Mouse (Mus musculus): Measurements from ENCODE around the gene Gm37240.

The Gm37240 gene

DNA sequence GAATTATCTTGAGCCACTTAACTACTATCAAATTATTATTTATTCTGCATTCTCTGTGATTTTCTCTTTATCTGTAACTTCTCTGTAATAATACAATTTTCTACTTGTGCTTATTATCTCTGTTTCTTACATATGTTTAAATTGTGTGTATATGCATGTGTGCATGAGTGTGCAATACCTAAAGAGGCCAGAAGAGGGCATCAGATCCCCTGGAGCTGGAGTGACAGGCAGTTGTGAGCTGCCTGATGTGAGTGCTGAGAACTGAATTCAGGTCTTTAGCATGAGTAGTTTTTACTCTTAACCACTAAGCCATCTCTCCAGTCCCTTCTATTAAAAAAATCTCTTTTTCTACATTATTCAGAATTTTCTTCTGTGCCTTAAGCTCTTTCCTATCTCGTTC lies 406.7 kb downstream of the Gm37240 start:
- DNase-seq: no peak

DNA sequence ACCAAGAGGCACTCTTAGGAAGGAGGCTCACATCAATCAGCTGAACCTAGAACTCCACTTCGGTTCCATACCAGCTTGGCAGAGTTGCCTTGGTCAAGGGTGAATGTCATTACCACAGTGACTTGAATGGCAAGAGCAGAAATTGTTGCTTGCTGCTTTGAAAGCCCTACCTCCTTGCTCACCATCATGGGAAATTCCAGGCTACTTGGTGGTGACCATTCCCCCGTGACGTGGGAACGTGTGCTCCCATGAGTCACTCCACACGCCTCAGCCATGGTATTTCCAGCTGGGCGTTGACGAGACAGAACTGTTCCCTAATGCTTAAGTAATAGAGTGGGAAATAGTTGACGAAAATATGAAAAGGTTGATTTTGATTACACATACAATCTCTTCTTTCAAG lies 408.6 kb downstream of the Gm37240 start:
- DNase-seq: no peak

DNA sequence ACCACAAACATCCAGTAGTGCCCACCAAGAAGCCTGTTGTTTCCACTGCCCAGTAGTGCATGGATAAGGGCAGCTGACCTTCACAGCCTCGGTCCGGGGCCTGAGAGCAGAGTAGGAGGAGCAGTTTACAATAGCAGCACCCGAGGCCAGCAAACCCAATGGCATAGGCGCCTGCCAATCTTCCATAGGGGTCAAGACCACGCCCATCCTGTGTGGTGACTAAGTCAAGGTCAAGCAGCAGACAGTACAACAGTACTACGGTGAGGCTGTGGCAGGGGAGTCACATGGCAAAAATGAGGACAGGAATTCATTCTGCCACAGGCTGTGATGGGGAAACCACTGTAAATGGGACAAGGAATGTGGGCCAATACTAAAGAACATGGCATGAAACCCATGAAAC lies 417.6 kb downstream of the Gm37240 start:
- no peak for DNase-seq

DNA sequence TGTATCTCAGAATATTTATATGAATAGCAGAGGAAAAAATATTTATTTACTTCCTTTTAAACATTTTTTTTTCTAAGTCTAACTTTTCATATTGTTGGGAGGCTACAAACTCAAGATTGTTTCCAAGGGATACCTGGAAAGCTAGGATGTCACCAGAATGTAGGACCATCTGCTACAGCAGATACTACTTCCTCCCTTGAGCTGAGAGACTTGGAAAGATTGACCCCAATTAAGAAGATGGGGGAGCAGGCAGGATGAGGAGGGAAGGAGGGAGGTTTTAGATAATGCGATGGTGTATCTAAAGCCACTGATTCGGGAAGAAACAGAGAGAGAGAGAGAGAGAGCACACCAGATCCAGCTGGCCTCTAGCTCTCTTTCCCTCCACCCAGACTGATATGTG lies 418.3 kb downstream of the Gm37240 start:
- DNase-seq: no peak

DNA sequence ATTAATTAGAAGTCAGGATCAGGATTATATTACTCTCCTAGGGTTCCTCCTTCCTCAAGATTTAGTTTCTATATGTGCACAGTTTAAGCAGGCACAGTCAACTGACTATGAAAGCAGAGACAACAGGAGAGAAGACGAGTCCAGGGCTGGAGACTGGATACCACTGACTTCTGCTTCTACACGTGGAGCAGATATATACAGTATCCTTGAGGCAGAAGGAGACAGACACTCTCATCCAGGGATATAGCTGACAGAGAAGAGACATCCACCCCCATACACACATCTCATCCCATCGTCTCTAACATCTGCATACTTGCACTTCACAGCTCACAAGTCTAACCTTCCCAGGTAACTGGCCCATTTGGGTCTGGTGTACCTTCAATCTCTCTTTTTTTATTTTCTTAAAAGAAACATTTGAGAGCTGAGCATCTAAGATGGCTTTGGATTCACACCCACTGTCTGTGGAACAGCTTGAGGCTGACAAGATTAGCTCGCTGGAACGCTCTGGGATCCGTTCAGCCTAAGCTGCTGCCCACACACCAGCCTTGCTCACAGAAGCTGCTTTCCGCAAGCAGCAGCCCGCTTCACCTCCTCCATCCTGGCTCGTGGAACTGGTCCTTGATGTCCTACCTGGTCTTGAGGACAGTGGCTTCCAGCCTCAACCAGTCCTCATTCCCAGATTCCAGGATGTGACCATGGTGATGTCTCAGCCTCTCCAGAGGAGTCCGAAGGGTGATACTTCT lies 421.9 kb downstream of the Gm37240 start:
- DNase-seq: peak; percentile 94

DNA sequence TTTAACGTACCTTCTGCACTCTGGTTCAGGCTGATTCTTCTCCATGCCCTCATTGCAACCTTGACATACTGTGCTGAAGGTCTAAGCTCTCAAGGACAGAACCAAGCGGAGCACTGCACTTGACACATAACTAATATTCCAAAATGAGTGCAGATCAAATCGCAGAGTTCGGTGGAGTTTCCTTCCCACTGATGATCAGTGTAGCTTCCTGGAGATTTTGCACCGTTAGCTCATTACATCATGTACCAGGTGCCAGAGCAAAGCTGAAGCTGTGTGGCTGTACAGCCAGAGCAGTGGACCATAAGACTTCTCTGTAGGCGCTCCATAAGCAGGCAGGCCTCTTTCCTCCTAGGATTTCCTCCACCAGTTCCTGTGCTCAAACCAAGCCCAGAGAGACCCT lies 427.3 kb downstream of the Gm37240 start:
- no peak for DNase-seq

DNA sequence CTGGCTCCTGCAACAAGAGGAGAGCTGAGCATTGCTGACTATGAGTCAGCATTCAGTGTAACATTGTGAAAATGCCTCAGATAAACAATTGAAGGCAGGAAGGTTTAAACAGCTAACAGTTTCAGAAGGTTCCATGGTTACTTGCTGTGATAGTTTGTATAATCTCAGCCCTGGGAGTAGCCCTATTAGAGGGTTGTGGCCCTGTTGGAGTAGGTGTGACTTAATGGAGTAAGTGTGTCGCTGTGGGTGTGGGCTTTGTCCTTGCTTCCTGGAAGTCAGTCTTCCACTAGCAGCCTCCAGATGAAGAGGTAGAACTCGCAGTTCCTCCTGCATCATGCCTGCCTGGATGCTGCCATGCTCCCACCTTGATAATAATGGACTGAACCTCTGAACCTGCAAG lies 430.3 kb downstream of the Gm37240 start:
- no peak for DNase-seq

DNA sequence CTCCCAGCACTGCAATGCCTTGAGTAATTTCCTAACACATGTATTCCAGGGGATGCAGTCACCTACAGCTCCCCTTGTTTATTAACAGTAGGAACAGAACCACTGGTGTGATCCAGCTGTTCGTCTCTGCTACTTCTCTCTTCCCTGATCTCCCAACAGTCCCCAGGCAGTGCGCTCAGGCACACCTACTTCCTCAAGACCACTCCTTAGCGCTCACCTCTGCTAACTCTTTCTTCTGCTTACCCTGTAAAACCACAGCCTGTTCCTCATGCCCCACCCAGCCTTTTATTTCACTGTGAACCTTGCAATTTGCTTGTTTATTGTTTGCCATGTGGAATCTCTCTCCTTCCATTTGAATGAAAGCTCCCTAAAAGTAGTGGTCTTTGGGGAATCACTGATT lies 431.9 kb downstream of the Gm37240 start:
- no peak for DNase-seq

DNA sequence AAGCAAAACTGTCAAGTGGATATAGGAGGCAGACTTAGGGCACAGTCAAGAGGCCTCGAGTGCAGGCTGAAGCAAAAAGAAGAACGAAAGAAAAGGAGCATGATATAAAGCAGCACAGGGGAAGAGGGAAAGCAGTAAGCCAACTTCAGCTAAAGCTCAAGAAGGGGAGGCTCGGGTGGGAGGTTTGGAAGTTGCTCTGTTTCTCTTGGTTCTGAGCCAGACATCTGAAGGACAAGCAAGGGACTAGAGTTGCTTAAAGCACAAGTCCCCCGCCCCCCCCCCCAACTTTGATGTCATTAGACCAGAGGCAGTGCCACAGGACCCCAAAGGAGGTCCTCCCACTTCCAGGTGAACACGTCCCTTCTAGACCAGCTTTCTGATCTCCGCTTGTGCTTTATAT lies 433.3 kb downstream of the Gm37240 start:
- DNase-seq: no peak

DNA sequence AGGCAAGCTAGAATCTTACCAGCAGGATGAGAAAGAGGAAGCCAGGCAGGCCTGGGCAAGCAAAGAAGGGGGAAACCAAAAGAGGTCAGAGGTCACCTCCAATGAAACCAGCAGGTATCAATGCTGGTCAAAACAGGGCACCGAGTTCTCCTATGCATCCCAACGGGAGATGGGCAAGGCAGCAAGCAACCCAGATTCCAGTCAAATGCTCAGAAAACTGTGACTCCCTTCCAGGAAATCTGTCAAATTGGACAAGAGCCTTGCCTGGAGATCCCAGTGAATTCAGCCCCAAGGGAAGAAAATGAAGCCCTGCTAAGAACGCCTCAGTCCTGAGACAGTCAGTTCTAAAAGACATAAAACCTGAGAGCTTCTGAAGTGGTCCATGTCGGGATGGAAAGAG lies 437.9 kb downstream of the Gm37240 start:
- DNase-seq: no peak

DNA sequence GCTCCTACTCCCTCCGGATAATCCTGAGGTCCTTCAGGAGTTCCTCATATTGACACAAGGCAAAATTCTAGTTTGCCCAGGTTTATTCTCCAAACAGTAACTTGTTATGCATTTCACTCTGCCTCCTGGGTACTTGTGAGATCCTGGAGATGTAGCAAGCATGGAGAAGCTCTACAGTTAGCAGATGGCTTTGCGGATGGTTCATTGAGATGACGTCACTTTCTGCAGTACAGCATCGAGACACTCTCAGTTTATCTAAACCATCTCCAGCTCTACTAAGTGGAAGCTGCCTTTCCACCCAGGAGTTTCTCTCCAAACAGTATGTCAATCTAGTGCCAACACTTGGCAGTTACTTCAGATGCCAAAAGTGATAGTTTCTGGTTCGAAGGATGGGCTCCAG lies 444.5 kb downstream of the Gm37240 start:
- no peak for DNase-seq

DNA sequence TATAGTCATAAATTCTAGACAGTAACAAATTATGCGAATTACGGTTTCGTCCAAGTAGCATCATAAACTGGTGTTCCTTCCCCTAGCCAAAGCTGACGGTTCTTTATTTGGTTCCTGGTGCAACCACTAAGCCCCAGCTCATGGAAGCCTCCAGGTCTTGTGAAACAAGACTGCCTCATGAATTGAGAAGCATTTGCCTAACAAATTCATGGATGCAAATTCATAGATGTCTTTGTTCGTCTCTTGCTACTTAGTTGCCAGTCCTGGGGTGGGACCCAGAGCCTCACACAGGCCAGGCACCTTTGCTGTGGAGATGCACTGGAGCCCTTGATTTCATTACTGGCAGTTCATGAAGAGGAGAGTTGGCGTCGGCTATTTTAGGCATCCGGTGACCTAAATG lies 445.1 kb downstream of the Gm37240 start:
- no peak for DNase-seq

DNA sequence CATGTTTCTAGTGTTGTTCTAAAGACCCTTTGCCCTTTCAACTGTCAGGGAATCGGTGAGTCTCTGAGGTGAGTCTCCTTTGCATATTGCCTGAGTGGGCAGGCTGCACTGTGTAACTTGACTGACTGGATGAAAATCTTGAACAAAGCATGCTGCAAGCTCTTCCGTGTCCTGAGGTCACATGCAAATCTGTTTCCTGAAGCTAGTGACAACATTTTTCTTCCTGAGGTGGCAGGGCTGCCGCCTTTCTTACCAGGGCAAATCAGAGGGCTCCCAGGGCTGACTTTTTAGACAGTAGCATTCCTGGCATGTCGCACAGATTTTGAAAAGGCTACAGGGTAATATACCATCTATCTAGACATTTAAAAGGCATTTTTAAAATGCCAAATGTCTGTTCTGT lies 451.9 kb downstream of the Gm37240 start:
- DNase-seq: no peak

DNA sequence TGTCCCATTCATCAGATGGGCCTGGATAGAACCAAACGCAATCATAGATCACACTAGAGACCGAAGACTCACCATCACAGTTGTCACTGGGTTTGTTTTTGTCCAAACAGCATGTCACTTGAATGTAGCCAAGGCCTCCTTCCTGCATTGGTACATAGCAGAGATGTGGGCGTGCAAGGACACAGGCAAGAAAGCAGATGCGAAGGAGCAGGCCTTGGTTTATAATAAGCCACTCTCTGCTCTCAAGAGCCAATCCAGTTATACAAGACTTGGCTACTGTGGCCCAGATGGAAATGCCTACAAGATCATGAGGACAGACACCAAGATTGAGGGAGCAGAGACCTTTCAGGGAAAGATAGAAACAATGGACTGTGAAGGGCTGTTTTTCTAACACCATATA lies 456.1 kb downstream of the Gm37240 start:
- no peak for DNase-seq

DNA sequence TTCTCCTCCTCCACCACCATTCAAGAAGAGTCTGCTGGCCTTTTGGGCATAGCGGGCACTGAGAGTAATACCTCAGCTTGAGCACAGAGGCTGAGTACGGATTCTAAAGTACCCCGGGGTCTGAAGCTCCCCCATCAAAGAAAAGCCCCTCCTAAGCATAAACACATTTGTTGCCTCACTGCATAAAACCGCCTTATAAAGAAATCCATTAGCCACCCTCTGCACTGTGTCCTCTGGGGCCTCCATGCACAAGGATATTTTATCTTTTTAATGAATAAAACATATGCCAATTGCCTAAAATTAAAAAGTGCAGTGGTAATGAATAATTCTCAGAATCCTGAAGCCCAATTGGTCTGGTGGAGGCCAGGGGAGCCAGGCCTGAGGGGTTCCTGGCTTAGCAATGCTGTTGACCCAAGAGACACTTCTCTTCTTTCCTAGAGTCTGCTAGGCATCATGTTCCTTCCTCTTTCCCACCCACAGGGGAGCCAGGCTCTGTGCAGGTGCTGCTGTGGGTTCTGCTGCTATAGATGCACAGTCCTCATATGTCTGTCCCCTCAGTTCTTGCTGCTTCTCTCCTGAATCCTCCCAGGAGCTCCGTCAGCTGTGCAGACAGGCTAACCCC lies 463.8 kb downstream of the Gm37240 start:
- DNase-seq: no peak

DNA sequence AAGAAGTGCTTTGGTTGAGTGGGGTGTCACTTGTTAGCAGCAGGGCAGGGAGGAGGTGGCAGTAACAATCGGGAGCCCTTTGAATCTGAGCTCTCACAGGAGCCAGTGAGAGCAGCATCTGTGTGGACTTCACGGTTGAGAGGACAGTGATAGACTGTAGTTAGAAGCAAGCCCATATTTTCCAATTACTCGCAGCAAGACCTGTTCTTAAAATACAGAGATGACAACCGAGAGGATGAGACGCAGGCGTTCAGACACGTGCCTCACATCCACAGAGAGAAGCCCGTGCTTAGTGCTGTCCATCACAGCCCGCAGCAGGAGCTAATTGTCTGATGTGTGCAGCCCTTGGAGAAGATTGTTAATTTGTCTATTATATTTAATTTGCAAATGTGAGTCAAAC lies 465.9 kb downstream of the Gm37240 start:
- no peak for DNase-seq

DNA sequence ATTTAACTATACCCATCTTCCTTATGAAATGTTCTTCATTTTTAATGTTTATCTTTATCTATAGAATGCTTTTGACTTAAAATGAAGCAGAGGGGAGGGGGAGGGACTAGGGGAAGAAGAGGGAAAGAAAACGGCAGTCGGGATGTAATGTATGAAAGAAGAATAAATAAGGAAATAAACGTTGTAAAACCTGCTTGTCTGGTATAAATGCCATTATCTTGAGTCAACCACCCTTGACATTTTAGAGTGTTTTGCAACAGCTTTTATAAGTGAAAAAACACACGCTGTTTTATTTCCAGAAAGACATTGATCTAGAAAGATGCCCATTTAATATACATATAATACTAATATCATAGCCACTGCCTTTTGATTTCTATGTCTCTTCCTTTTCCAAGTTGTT lies 469.7 kb downstream of the Gm37240 start:
- DNase-seq: no peak

DNA sequence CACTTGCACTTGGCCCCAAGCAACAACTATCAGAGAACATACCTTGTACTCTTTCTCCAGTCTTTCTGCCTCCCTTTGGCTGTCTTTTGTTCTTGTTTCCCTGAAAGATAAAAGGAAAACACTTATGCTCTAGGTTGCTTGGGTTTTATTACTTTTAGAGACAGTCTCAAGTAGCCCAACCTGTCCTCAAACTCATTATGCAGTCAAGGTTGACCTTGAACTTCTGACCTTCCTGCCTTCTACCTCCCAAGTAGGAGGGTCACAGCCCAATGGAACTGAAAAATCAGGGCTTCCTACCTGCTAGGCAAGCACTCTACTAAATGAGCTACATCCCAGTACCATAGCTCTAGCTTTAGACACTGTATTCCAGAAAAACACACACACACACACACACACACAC lies 488.5 kb downstream of the Gm37240 start:
- DNase-seq: no peak

DNA sequence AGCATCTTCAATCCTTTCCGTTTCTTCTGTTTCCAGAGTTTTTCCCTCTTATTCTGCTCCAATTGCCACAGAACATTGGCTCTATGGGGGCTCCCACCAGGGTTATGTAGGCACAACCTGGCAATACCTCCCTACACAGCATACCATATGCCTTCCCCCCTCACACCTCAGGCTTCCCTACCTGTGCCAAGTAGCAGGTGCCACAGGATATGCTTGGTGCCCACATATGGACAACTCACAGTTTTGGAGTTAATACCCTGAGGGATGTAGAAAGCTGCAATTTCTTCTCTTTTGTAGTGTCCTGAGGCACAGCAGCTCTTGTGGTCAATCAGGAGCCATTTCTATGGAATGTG lies 488.9 kb downstream of the Gm37240 start:
- no peak for DNase-seq

DNA sequence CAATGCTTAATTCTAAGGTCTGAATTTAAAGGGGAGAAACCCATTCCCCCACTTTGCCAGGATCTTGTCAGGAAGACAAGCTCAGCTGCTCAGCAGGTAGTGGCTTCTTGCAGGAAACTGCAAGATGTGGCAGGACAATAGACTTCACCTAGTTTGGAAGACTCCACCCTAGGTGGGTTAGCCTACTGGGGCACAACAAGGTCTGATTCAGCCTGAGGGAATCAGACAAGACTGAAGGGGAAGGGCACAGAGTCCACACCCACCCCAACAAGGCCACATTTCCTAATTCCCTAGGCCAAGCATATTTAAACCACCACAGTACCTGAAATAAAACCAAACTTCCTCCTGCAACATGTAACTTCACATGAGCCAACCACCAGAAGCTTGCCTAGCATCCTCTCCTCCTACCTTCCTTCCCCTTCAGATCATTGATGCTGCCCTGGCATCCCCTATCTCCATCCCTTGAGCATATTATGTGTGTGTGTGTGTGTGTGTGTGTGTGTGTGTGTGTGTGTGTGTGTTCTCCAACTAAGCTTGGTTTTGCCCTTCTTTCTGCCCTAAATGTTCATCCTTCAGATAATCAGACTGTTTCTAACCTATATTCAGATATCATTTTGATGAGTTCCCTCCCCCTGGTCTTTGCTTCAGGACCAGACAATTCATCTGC lies 489.4 kb downstream of the Gm37240 start:
- no peak for DNase-seq

DNA sequence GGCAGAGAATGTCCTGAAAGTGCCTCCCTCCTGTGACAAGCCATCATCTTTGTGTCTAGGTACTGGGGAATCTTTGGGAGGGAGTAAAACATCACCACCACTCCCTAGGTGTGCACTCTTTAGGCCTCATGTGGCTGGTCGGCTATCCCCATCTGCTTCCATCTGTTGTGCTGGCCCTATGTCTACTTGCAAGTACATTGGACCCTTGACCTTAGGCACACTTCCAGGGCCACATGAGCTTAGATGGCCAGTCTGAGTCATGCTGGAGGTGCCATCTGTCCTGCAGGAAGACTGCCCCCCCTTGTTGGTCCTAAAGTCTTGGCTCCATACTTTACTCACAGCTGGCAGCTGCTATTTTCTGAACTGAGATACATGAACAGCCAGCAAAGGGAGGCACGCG lies 493.9 kb downstream of the Gm37240 start:
- no peak for DNase-seq

DNA sequence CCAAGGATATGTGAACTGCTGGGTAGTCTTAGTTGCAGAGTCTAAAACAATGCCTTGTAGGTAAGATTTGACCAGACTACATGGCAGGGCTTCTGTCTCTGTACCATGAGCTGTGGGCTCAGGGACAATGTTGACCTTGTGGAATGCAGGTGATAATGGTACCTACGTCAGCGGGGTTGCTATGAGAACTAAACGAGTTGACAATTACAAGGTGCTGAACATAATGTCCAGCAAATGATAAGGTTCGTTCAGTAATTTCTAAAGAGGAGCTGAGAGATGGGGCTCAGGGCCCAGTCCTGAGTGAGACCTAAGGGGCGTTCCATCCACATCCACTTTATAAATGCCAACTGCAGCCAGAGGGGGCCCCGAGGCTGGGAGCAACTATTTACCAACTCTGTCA lies 495.6 kb downstream of the Gm37240 start:
- DNase-seq: no peak

DNA sequence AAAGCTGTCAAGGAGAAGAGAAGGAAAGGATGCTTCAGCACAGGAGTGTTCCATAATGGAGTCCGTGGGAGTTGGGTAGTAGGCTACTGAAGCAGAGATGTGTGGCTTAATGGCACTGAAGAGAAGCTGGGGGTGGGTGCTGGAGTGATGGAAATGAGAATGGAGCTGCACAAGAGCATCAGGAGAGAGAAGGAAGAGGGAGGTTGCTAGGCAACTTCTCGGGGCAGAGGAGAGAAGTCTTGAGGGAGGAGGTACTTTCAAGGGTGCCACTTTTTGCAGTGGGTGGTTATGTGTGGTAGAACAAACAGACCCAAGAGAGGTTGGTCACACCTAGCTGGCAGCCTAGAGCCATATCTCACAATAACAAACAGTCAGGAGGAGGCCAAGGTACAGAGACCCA lies 496.2 kb downstream of the Gm37240 start:
- peak; percentile 78 for DNase-seq

DNA sequence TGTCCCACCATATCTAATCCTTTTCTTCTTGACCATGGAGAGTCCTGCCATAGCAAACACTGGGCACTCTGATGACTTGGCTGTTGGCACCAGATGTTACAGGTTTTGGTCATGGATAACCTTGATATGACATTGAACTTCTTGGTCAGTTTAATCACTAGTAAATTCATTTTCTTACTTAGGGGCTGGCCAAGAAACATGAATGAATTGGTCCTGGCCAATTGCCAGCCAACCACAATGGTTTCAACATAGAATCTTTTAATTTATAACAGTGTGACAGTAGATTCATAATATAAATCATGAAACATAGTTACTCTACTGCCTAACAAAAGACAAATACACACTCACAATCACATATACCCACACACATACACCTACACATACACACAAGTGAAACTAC lies 501.9 kb downstream of the Gm37240 start:
- DNase-seq: no peak

DNA sequence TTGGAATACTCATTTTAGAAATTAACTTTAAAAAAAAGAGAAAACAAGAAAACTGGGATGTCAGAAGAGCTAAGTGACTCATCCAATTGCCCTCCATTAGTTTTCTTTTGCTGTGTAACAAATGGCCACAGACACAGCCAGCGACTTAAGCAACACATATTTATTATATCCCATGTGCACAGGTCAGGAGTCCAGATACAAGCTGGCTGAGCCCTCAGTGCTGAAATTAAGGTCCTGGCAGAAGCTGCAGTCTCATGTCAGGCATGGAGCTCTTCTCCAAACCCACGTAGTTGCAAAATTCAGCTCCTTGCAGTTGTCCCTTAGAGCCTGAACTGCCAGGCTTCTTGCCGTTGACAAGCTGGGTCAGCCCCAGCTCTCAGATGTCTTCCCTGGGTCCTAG lies 504.0 kb downstream of the Gm37240 start:
- no peak for DNase-seq

All from layer of hippocampus, adult 9-11 months (tissue).